Mouse (Mus musculus): ENCODE results near the gene 4931414P19Rik. TPM values are rescaled to one million over a fixed set of nuclear protein-coding genes. Genes with fewer than 3 reads are reported as not detected.
A peak's percentile ranks its signal among the peaks of the same experiment; 100 is the strongest.

The 4931414P19Rik gene
- polyA plus RNA-seq, 1 experiment from 2014 or later, result 6.7 TPM

- no peaks in the 10 kb centered on the region for H3K36me3 ChIP-seq (replicated peaks)
- H3K4me1 ChIP-seq, result peaks cover 47% of the 10 kb centered on the region
- peak within 1 kb of the TSS; percentile 93 for H3K4me2 ChIP-seq
- H3K9me3 ChIP-seq, result no peaks in the 10 kb centered on the region
- WGBS, result under 1% methylated on average over 66 of the region's 66 CpGs
- peak within 1 kb of the TSS; percentile 31 for H3K9ac ChIP-seq
- peak within 1 kb of the TSS; percentile 57 for H3K4me3 ChIP-seq
- H3K27me3 ChIP-seq (replicated peaks), result peaks cover 25% of the 10 kb centered on the region
- ATAC-seq (replicated peaks), result peak; percentile 59
- peak within 1 kb of the TSS; percentile 71 for H3K27ac ChIP-seq
These were observed 28.5 kb downstream of the 4931414P19Rik start, which contains the start of gene Ajuba for GRCm38 (mm10) chr14:54577089-54577982. Ajuba (minus strand) TSS chr14:54577558.

GRCm38 (mm10) chr14:54576241-54577088 lies 29.3 kb downstream of the 4931414P19Rik start:
- Histone ChIP-seq H3K4me3 (peak overlapping the region; percentile 57), H3K9ac (peak overlapping the region; percentile 31), H3K27me3 (replicated peaks) (peaks cover 25% of the 10 kb centered on the region), H3K9me3 (no peaks in the 10 kb centered on the region), H3K4me1 (peaks cover 47% of the 10 kb centered on the region), H3K27ac (peak overlapping the region; percentile 71), H3K36me3 (replicated peaks) (no peaks in the 10 kb centered on the region), H3K4me2 (peak overlapping the region; percentile 93)
- ATAC-seq (replicated peaks), result peak; percentile 10; the same call in 1 of the 2 replicates
- WGBS, result under 1% methylated on average over 84 of the region's 84 CpGs

- WGBS, result under 1% methylated on average over 39 of the region's 39 CpGs
- no peak for ATAC-seq (replicated peaks)
- Histone ChIP-seq H3K36me3 (replicated peaks) (no peaks in the 10 kb centered on the region), H3K9ac (peak overlapping the region; percentile 31; the same call in 1 of the 2 replicates), H3K9me3 (no peaks in the 10 kb centered on the region), H3K4me3 (peak overlapping the region; percentile 57), H3K27me3 (replicated peaks) (peaks cover 25% of the 10 kb centered on the region), H3K4me2 (peak overlapping the region; percentile 93), H3K4me1 (peaks cover 47% of the 10 kb centered on the region), H3K27ac (no peak overlapping the region)
These were observed 30.2 kb downstream of the 4931414P19Rik start for GRCm38 (mm10) chr14:54575631-54576030.

GRCm38 (mm10) chr14:54575031-54575430 lies 30.8 kb downstream of the 4931414P19Rik start:
- peak overlapping the region; percentile 93 for H3K4me2 ChIP-seq
- no peaks in the 10 kb centered on the region for H3K9me3 ChIP-seq
- H3K4me1 ChIP-seq, result peaks cover 47% of the 10 kb centered on the region
- H3K36me3 ChIP-seq (replicated peaks), result no peaks in the 10 kb centered on the region
- H3K4me3 ChIP-seq, result peak overlapping the region; percentile 57
- ATAC-seq (replicated peaks), result no peak
- H3K9ac ChIP-seq, result 0 out of 2 replicates have a peak overlapping the region, but pooled peaks have one; percentile 31
- no peak overlapping the region for H3K27ac ChIP-seq
- 6% methylated on average over 8 of the region's 8 CpGs for WGBS
- peaks cover 25% of the 10 kb centered on the region for H3K27me3 ChIP-seq (replicated peaks)

- H3K27ac ChIP-seq, result no peak overlapping the region
- H3K4me3 ChIP-seq, result peak overlapping the region; percentile 5; the same call in 1 of the 2 replicates
- peak overlapping the region; percentile 93 for H3K4me2 ChIP-seq
- no peak overlapping the region for H3K9ac ChIP-seq
- H3K9me3 ChIP-seq, result no peaks in the 10 kb centered on the region
- no peak for ATAC-seq (replicated peaks)
- 5% methylated on average over 4 of the region's 4 CpGs for WGBS
- peaks cover 25% of the 10 kb centered on the region for H3K27me3 ChIP-seq (replicated peaks)
- H3K36me3 ChIP-seq (replicated peaks), result no peaks in the 10 kb centered on the region
- peaks cover 47% of the 10 kb centered on the region for H3K4me1 ChIP-seq
These were observed 31.5 kb downstream of the 4931414P19Rik start for GRCm38 (mm10) chr14:54574253-54574652.

GRCm38 (mm10) chr14:54572790-54573736 lies 32.7 kb downstream of the 4931414P19Rik start:
- peak overlapping the region; percentile 93 for H3K4me2 ChIP-seq
- H3K36me3 ChIP-seq (replicated peaks), result no peaks in the 10 kb centered on the region
- H3K9me3 ChIP-seq, result no peaks in the 10 kb centered on the region
- no peak overlapping the region for H3K27ac ChIP-seq
- 0 out of 2 replicates have a peak overlapping the region, but pooled peaks have one; percentile 1 for H3K4me3 ChIP-seq
- peak; percentile 21; the same call in 1 of the 2 replicates for ATAC-seq (replicated peaks)
- WGBS, result 4% methylated on average over 14 of the region's 14 CpGs
- H3K27me3 ChIP-seq (replicated peaks), result peaks cover 25% of the 10 kb centered on the region
- H3K4me1 ChIP-seq, result peaks cover 41% of the 10 kb centered on the region
- H3K9ac ChIP-seq, result no peak overlapping the region

GRCm38 (mm10) chr14:54572122-54572521 lies 33.7 kb downstream of the 4931414P19Rik start:
- no peak for ATAC-seq (replicated peaks)
- Histone ChIP-seq H3K27me3 (replicated peaks) (peaks cover 21% of the 10 kb centered on the region), H3K9ac (no peak overlapping the region), H3K4me3 (no peak overlapping the region), H3K4me2 (no peak overlapping the region), H3K9me3 (no peaks in the 10 kb centered on the region), H3K36me3 (replicated peaks) (no peaks in the 10 kb centered on the region), H3K4me1 (peaks cover 32% of the 10 kb centered on the region), H3K27ac (no peak overlapping the region)
- WGBS, result 36% methylated on average over 4 of the region's 4 CpGs

GRCm38 (mm10) chr14:54569451-54570392 lies 36.1 kb downstream of the 4931414P19Rik start:
- 0 out of 2 replicates have a peak, but pooled peaks have one; percentile 14 for ATAC-seq (replicated peaks)
- Histone ChIP-seq H3K4me3 (no peak overlapping the region), H3K36me3 (replicated peaks) (no peaks in the 10 kb centered on the region), H3K27me3 (replicated peaks) (peaks cover 5% of the 10 kb centered on the region; the same call in 1 of the 2 replicates), H3K27ac (no peak overlapping the region), H3K9ac (no peak overlapping the region), H3K4me2 (no peak overlapping the region), H3K4me1 (peaks cover 11% of the 10 kb centered on the region), H3K9me3 (no peaks in the 10 kb centered on the region)
- WGBS, result 62% methylated on average over 17 of the region's 17 CpGs

GRCm38 (mm10) chr14:54568694-54569414 lies 36.9 kb downstream of the 4931414P19Rik start:
- H3K4me3 ChIP-seq, result no peak overlapping the region
- H3K9ac ChIP-seq, result no peak overlapping the region
- 73% methylated on average over 15 of the region's 15 CpGs for WGBS
- no peaks in the 10 kb centered on the region for H3K9me3 ChIP-seq
- peaks cover 11% of the 10 kb centered on the region for H3K4me1 ChIP-seq
- H3K27me3 ChIP-seq (replicated peaks), result 0 out of 2 replicates have a peak, but pooled peaks cover 5% of the 10 kb centered on the region
- no peaks in the 10 kb centered on the region for H3K36me3 ChIP-seq (replicated peaks)
- H3K27ac ChIP-seq, result no peak overlapping the region
- ATAC-seq (replicated peaks), result no peak
- no peak overlapping the region for H3K4me2 ChIP-seq
